Mouse (Mus musculus) activated CD4-positive, CD25-positive, alpha-beta regulatory T cell (primary cell): ENCODE data around the gene Fahd2a. TPM values are rescaled to one million over a fixed set of nuclear protein-coding genes. Genes with fewer than 3 reads are reported as not detected.

ENCODE experiments used
- polyA plus RNA-seq, 2 experiments: library from polyadenylated mRNA; unstranded; fragments of 100-300 nt; shearing (Covaris generic); gene quantifications; one replicate each; pipeline ENCODE4 v1.2.1; 2017

Gene Fahd2a
- polyA plus RNA-seq: 10 to 100 TPM; 36.5 to 37.9 TPM

DNA sequence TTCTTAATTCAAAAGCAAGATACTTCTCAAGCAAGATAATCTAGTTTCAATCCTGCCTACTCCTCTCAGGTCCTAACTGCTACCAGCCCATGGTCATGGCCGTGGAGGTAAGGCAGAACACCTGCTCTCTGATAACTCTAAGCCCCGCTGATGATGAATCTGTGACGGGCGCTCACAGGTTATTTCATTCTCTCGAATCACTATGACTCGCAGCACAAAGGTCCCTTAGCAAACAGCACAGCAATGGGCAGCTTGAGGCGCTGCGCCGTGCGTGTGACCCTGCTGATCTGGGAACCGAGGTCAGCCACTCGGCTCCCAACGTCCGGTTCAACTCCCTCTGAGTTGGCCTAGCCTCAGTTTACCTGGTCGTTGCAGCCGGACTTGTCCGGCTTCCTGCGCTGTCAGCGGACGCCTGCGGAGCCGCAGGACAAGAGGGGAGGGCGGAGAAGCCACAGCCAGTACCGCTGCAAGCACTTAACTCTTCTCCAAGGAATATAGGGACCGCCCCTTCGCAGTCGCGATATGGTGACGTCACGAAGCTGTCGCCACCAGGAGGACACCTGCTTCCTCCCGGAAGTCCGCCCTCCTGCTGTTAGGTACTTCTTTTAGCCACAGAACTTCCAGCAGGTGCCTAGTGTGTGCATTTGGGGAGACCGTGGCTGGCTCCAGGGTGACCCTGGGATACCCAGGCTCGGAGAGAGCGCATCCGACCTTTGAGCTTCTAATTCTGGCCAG lies at the start of gene Fahd2a:
Gene Fahd2a, minus strand, starts transcription at position 511 of the 735 bp plus-strand sequence.

DNA sequence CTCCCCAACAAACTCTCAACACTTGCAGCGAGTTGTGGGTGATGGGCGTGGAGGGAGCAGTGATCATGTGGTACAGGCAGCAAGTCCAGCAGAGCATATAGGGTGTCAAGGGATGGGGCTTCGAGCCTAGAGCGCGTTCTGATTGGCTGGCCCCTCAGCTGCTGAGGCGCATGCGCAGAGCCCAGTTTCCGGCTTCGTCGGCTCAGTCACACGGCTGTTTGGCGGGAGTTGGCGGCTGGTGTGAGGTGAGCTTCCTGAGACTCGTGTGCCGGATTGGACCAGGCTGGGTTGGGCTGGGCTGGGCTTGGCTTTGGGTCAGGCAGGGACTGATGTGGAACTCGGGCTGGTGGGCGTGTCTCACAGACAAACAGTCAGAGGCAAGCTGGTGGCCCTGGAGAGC lies 19.4 kb downstream of the Fahd2a start, which contains the start of gene Gpat2:
Gene Gpat2, plus strand, starts transcription at position 223 of the 400 bp plus-strand sequence.

Other genes starting within 250 kb of the Fahd2a start
- 1 to 10 TPM in 1 of 2 experiments, under 1 TPM in 1; 0.57 to 1.4 TPM for gene 1810024B03Rik, start 236.3 kb downstream of the Fahd2a start, polyA plus RNA-seq
- gene Snrnp200, start 236.2 kb downstream of the Fahd2a start, polyA plus RNA-seq: 10 to 100 TPM; 40.1 to 72.2 TPM
- gene Ciao1, start 196.7 kb downstream of the Fahd2a start, polyA plus RNA-seq: 10 to 100 TPM; 70.5 to 83.6 TPM
- 10 to 100 TPM; 30.2 to 49.1 TPM for gene Tmem127, start 196.7 kb downstream of the Fahd2a start, polyA plus RNA-seq
- gene Stard7, start 174.3 kb downstream of the Fahd2a start, polyA plus RNA-seq: 100 to 1,000 TPM in 1 of 2 experiments, 10 to 100 TPM in 1; 63.9 to 105 TPM
- 100 to 1,000 TPM; 263 to 563 TPM for gene Dusp2, start 108.4 kb downstream of the Fahd2a start, polyA plus RNA-seq
- under 1 TPM; 0.17 to 0.42 TPM for gene Astl, start 105.9 kb downstream of the Fahd2a start, polyA plus RNA-seq
- gene Adra2b, start 81.4 kb downstream of the Fahd2a start, polyA plus RNA-seq: under 1 TPM in 1 of 2 experiments, not detected in 1; 0.15 TPM
- gene Gpat2, start 19.4 kb downstream of the Fahd2a start, polyA plus RNA-seq: under 1 TPM in 1 of 2 experiments, not detected in 1; 0.97 TPM
- gene Kcnip3, start 77.5 kb upstream of the Fahd2a start, polyA plus RNA-seq: under 1 TPM; 0.32 to 0.58 TPM
- gene Prom2, start 96.9 kb upstream of the Fahd2a start, polyA plus RNA-seq: under 1 TPM in 1 of 2 experiments, not detected in 1; 0.28 TPM
- gene Zfp661, start 142.5 kb upstream of the Fahd2a start, polyA plus RNA-seq: 1 to 10 TPM in 1 of 2 experiments, under 1 TPM in 1; 0.87 to 1.2 TPM
- gene Mrps5, start 142.7 kb upstream of the Fahd2a start, polyA plus RNA-seq: 100 to 1,000 TPM in 1 of 2 experiments, 10 to 100 TPM in 1; 84.9 to 123 TPM
- gene Mal, start 212.1 kb upstream of the Fahd2a start, polyA plus RNA-seq: under 1 TPM in 1 of 2 experiments, not detected in 1; 0.28 TPM